Mouse (Mus musculus): ENCODE results near the gene Cpeb3. TPM values are rescaled to one million over a fixed set of nuclear protein-coding genes. Genes with fewer than 3 reads are reported as not detected.

Cpeb3 gene
- polyA plus RNA-seq, 1 experiment from 2014 or later: 0.63 TPM

DNA sequence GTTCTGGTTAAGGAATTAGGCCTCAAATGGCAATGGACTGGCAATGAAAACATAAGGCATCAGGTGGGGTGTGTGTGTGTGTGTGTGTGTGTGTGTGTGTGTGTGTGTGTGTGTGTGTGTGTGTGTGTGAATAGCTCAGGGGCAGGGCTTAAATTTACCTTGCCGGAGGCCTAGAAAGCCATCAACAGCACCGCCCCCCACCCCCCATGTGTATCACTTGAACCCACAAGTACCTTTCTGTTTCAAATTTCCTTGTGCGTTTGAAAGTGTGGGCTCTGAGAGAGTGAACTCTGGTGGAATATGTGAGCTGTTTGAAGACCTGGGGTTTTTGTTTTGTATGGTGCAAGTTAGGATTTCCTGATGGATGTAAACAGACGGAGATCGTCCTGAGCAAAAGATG, 189.5 kb downstream of the Cpeb3 start:
- H3K27me3 ChIP-seq (ENCODE audit: insufficient read depth, low read length): no peaks in the 10 kb centered on the region
- no peak for TF ChIP-seq CTCF (IDR thresholded peaks at IDR 0.05; ENCODE audit: low read depth)
- no peak overlapping the region for H3K27ac ChIP-seq (ENCODE audit: low read depth)
- H3K4me1 ChIP-seq (ENCODE audit: insufficient read depth): peaks cover 4% of the 10 kb centered on the region; the same call in 1 of the 2 replicates
- peak overlapping the region; percentile 69 for H3K4me2 ChIP-seq
- peak overlapping the region; percentile 23; the same call in 1 of the 2 replicates for H3K9ac ChIP-seq
- no peaks in the 10 kb centered on the region; the same call in 1 of the 2 replicates for H3K9me3 ChIP-seq (ENCODE audit: low read depth, low read length)
- DNase-seq (no peak), ATAC-seq (ENCODE audit: insufficient read depth) (peak; percentile 21)
- H3K4me3 ChIP-seq (ENCODE audit: low read depth, low read length): peak overlapping the region; percentile 42
- 46% methylated on average over 5 of the region's 5 CpGs for WGBS
- H3K36me3 ChIP-seq (ENCODE audit: insufficient read depth): 0 out of 2 replicates have a peak, but pooled peaks cover 3% of the 10 kb centered on the region

GRCm38 (mm10) chr19:37018411-37018810, 190.0 kb downstream of the Cpeb3 start:
- 3% methylated on average over 26 of the region's 26 CpGs for WGBS

GRCm38 (mm10) chr19:37016890-37017289, 191.5 kb downstream of the Cpeb3 start:
- Histone ChIP-seq H3K4me2 (no peak overlapping the region), H3K9ac (no peak overlapping the region), H3K27me3 (ENCODE audit: insufficient read depth, low read length) (no peaks in the 10 kb centered on the region), H3K4me3 (ENCODE audit: low read depth, low read length) (no peak overlapping the region), H3K4me1 (ENCODE audit: insufficient read depth) (peaks cover 4% of the 10 kb centered on the region; the same call in 1 of the 2 replicates), H3K9me3 (ENCODE audit: low read depth, low read length) (no peaks in the 10 kb centered on the region; the same call in 1 of the 2 replicates), H3K36me3 (ENCODE audit: insufficient read depth) (peaks cover 20% of the 10 kb centered on the region), H3K27ac (ENCODE audit: low read depth) (no peak overlapping the region)
- no peak for DNase-seq
- 91% methylated on average over 6 of the region's 6 CpGs for WGBS
- TF ChIP-seq CTCF (IDR thresholded peaks at IDR 0.05; ENCODE audit: low read depth): no peak
- ATAC-seq (ENCODE audit: insufficient read depth): no peak

More at GRCm38 (mm10) chr19:37018411-37018810, 190.0 kb downstream of the Cpeb3 start:
- H3K4me2 ChIP-seq: peak overlapping the region; percentile 69
- H3K4me1 ChIP-seq (ENCODE audit: insufficient read depth): peaks cover 4% of the 10 kb centered on the region; the same call in 1 of the 2 replicates
- peak overlapping the region; percentile 42 for H3K4me3 ChIP-seq (ENCODE audit: low read depth, low read length)
- no peak for TF ChIP-seq CTCF (IDR thresholded peaks at IDR 0.05; ENCODE audit: low read depth)
- H3K9ac ChIP-seq: peak overlapping the region; percentile 43
- ATAC-seq (ENCODE audit: insufficient read depth) (peak; percentile 94), DNase-seq (peak; percentile 89)
- no peaks in the 10 kb centered on the region; the same call in 1 of the 2 replicates for H3K9me3 ChIP-seq (ENCODE audit: low read depth, low read length)
- no peaks in the 10 kb centered on the region for H3K27me3 ChIP-seq (ENCODE audit: insufficient read depth, low read length)
- H3K27ac ChIP-seq (ENCODE audit: low read depth): no peak overlapping the region
- H3K36me3 ChIP-seq (ENCODE audit: insufficient read depth): peaks cover 8% of the 10 kb centered on the region

GRCm38 (mm10) chr19:37014173-37014939, 194.0 kb downstream of the Cpeb3 start:
- Histone ChIP-seq H3K4me2 (no peak overlapping the region), H3K4me1 (ENCODE audit: insufficient read depth) (peaks cover 4% of the 10 kb centered on the region; the same call in 1 of the 2 replicates), H3K27me3 (ENCODE audit: insufficient read depth, low read length) (no peaks in the 10 kb centered on the region), H3K27ac (ENCODE audit: low read depth) (no peak overlapping the region), H3K4me3 (ENCODE audit: low read depth, low read length) (no peak overlapping the region), H3K9ac (no peak overlapping the region), H3K9me3 (ENCODE audit: low read depth, low read length) (no peaks in the 10 kb centered on the region; the same call in 1 of the 2 replicates), H3K36me3 (ENCODE audit: insufficient read depth) (peaks cover 43% of the 10 kb centered on the region)
- TF ChIP-seq CTCF (IDR thresholded peaks at IDR 0.05; ENCODE audit: low read depth): no peak
- no peak for ATAC-seq (ENCODE audit: insufficient read depth)
- 86% methylated on average over 8 of the region's 8 CpGs for WGBS
- DNase-seq: no peak

GRCm38 (mm10) chr19:37013461-37013860, 194.9 kb downstream of the Cpeb3 start:
- H3K9me3 ChIP-seq (ENCODE audit: low read depth, low read length): no peaks in the 10 kb centered on the region; the same call in 1 of the 2 replicates
- no peak for ATAC-seq (ENCODE audit: insufficient read depth)
- no peak for DNase-seq
- 92% methylated on average over 6 of the region's 6 CpGs for WGBS
- H3K4me2 ChIP-seq: no peak overlapping the region
- peaks cover 52% of the 10 kb centered on the region for H3K36me3 ChIP-seq (ENCODE audit: insufficient read depth)
- TF ChIP-seq CTCF (IDR thresholded peaks at IDR 0.05; ENCODE audit: low read depth): no peak
- no peak overlapping the region for H3K4me3 ChIP-seq (ENCODE audit: low read depth, low read length)
- H3K9ac ChIP-seq: no peak overlapping the region
- H3K27me3 ChIP-seq (ENCODE audit: insufficient read depth, low read length): no peaks in the 10 kb centered on the region
- H3K27ac ChIP-seq (ENCODE audit: low read depth): no peak overlapping the region
- H3K4me1 ChIP-seq (ENCODE audit: insufficient read depth): peaks cover 4% of the 10 kb centered on the region; the same call in 1 of the 2 replicates

- Histone ChIP-seq H3K9ac (no peak overlapping the region), H3K4me3 (ENCODE audit: low read depth, low read length) (no peak overlapping the region), H3K9me3 (ENCODE audit: low read depth, low read length) (no peaks in the 10 kb centered on the region), H3K36me3 (ENCODE audit: insufficient read depth) (peaks cover 82% of the 10 kb centered on the region), H3K27me3 (ENCODE audit: insufficient read depth, low read length) (no peaks in the 10 kb centered on the region), H3K27ac (ENCODE audit: low read depth) (no peak overlapping the region), H3K4me1 (ENCODE audit: insufficient read depth) (no peaks in the 10 kb centered on the region), H3K4me2 (no peak overlapping the region)
- ATAC-seq (ENCODE audit: insufficient read depth) (no peak), DNase-seq (no peak)
- WGBS: 85% methylated on average over 3 of the region's 3 CpGs
- TF ChIP-seq CTCF (IDR thresholded peaks at IDR 0.05; ENCODE audit: low read depth): no peak
Observed at GRCm38 (mm10) chr19:37009878-37010281, 198.5 kb downstream of the Cpeb3 start.

- Histone ChIP-seq H3K4me3 (ENCODE audit: low read depth, low read length) (no peak overlapping the region), H3K4me2 (no peak overlapping the region), H3K9me3 (ENCODE audit: low read depth, low read length) (no peaks in the 10 kb centered on the region), H3K36me3 (ENCODE audit: insufficient read depth) (peaks cover 82% of the 10 kb centered on the region), H3K4me1 (ENCODE audit: insufficient read depth) (no peaks in the 10 kb centered on the region), H3K27me3 (ENCODE audit: insufficient read depth, low read length) (no peaks in the 10 kb centered on the region), H3K9ac (no peak overlapping the region), H3K27ac (ENCODE audit: low read depth) (no peak overlapping the region)
- ATAC-seq (ENCODE audit: insufficient read depth): no peak
- TF ChIP-seq CTCF (IDR thresholded peaks at IDR 0.05; ENCODE audit: low read depth): no peak
- DNase-seq: no peak
- 80% methylated on average over 5 of the region's 5 CpGs for WGBS
Observed at GRCm38 (mm10) chr19:37004557-37004956, 203.8 kb downstream of the Cpeb3 start.

Other genes with a start within 250 kb of the Cpeb3 start
- gene March5, start 1.1 kb downstream of the Cpeb3 start, polyA plus RNA-seq (2014; fragmentation: Nextera tagmentation; extraction: Ambion mirVana): 113 and 114 TPM in 2 replicates
- gene Ide, start 129.3 kb upstream of the Cpeb3 start, polyA plus RNA-seq (2014; fragmentation: Nextera tagmentation; extraction: Ambion mirVana): 42.3 and 51.3 TPM in 2 replicates
- gene Kif11, start 167.8 kb upstream of the Cpeb3 start, polyA plus RNA-seq (2014; fragmentation: Nextera tagmentation; extraction: Ambion mirVana): 87.4 and 87.5 TPM in 2 replicates
- gene Hhex, start 226.2 kb upstream of the Cpeb3 start, polyA plus RNA-seq (2014; fragmentation: Nextera tagmentation; extraction: Ambion mirVana): 27.6 and 28.1 TPM in 2 replicates

Measured in lung, embryonic 14.5 days (tissue).